Mouse (Mus musculus) spleen, adult 12 weeks (tissue): ENCODE results near the gene Zdhhc20.

Source experiments
- DNase-seq: peaks from one replicate; pipeline ENCODE4 v3.0.0; 2022; ENCODE audit warnings: low spot score

Zdhhc20 gene

GRCm38 (mm10) chr14:57825788-57826751, 64.0 kb downstream of the Zdhhc20 start, which contains the start of the genes Ska3 and Mrpl57:
Gene Ska3, minus strand, starts transcription at chr14:57826185.
Gene Mrpl57, plus strand, starts transcription at chr14:57826234.
- DNase-seq = peak; percentile 92

- DNase-seq = no peak
Measured at GRCm38 (mm10) chr14:57820839-57821238, 69.2 kb downstream of the Zdhhc20 start.

GRCm38 (mm10) chr14:57811844-57812243, 78.2 kb downstream of the Zdhhc20 start:
- no peak for DNase-seq

- DNase-seq = no peak
Measured at GRCm38 (mm10) chr14:57810886-57811285, 79.2 kb downstream of the Zdhhc20 start.

GRCm38 (mm10) chr14:57808558-57808957, 81.5 kb downstream of the Zdhhc20 start:
- peak; percentile 7 for DNase-seq

GRCm38 (mm10) chr14:57803731-57804130, 86.3 kb downstream of the Zdhhc20 start:
- DNase-seq = no peak

- DNase-seq = peak; percentile 96
Measured at GRCm38 (mm10) chr14:57797991-57798931, 91.8 kb downstream of the Zdhhc20 start, which contains the start of gene Sap18. Gene Sap18, plus strand, starts transcription at chr14:57798180.

GRCm38 (mm10) chr14:57797551-57797950, 92.5 kb downstream of the Zdhhc20 start:
- DNase-seq = no peak

- DNase-seq = no peak
Measured at GRCm38 (mm10) chr14:57791171-57791570, 98.9 kb downstream of the Zdhhc20 start.

GRCm38 (mm10) chr14:57789759-57790158, 100.3 kb downstream of the Zdhhc20 start:
- no peak for DNase-seq

GRCm38 (mm10) chr14:57789311-57789710, 100.8 kb downstream of the Zdhhc20 start:
- DNase-seq = no peak

- no peak for DNase-seq
Measured at GRCm38 (mm10) chr14:57787406-57787805, 102.7 kb downstream of the Zdhhc20 start.
